Mouse (Mus musculus) liver, adult 2 months (tissue): Measurements from ENCODE around the gene Tmcc2. TPM values are rescaled to one million over a fixed set of nuclear protein-coding genes. Genes with fewer than 3 reads are reported as not detected.

ENCODE experiments used
- DNase-seq: peaks from one replicate; pipeline ENCODE4 v3.0.0-alpha.2; 2011; ENCODE audit warnings: low read depth, low spot score; ENCODE audit errors: extremely low read depth
- H3K27ac ChIP-seq: fragments of 200-500 bp; replicated peaks from 2 replicates; pipeline ENCODE4 v1.5.1; 2012; ENCODE audit warnings: low read depth, mild to moderate bottlenecking, control low read depth, inconsistent platforms, low read length; ENCODE audit not compliant: insufficient read depth
- H3K27me3 ChIP-seq: fragments of 200-500 bp; 2 replicates; pipeline ENCODE4 v1.6.1; 2012; ENCODE audit warnings: mild to moderate bottlenecking, moderate library complexity, low read length, inconsistent platforms; ENCODE audit not compliant: control insufficient read depth, insufficient read depth
- H3K36me3 ChIP-seq: fragments of 200-500 bp; 2 replicates; pipeline ENCODE4 v1.6.1; 2012; ENCODE audit warnings: low read length, inconsistent platforms; ENCODE audit not compliant: control insufficient read depth, insufficient read depth
- H3K4me1 ChIP-seq: fragments of 200-500 bp; 2 replicates; pipeline ENCODE4 v1.6.1; 2011; ENCODE audit warnings: low read length; ENCODE audit not compliant: control insufficient read depth, insufficient read depth
- H3K4me3 ChIP-seq: fragments of 200-500 bp; 2 replicates; pipeline ENCODE4 v1.5.1; 2011; ENCODE audit warnings: low read depth, mild to moderate bottlenecking, control low read depth, low read length, moderate library complexity; ENCODE audit not compliant: insufficient read depth
- H3K79me2 ChIP-seq: fragments of 200-500 bp; 2 replicates; pipeline ENCODE4 v1.6.1; 2012; ENCODE audit warnings: inconsistent platforms, mild to moderate bottlenecking, low read length, moderate library complexity; ENCODE audit not compliant: control insufficient read depth, insufficient read depth
- H3K9ac ChIP-seq: fragments of 200-500 bp; 2 replicates; pipeline ENCODE4 v1.6.1; 2012; ENCODE audit warnings: low read depth, mild to moderate bottlenecking, control low read depth, inconsistent platforms, low read length
- CTCF ChIP-seq: fragments of 200-500 bp; IDR thresholded peaks from 2 replicates; pipeline ENCODE4 v1.5.1; 2011; ENCODE audit warnings: low read depth, low read length, control low read depth
- POLR2A ChIP-seq: fragments of 200-500 bp; IDR thresholded peaks from 2 replicates; pipeline ENCODE4 v1.6.1; 2011; ENCODE audit warnings: low read length, control low read depth; ENCODE audit not compliant: insufficient read depth; ENCODE audit errors: extremely low read depth
- WGBS: fragments of 180-500 bp; shearing (Covaris S2); methylation state at CpG from one replicate; pipeline ENCODE4 v1.1.7; 2018; 5-methylcytosine and 5-hydroxymethylcytosine counted together
- polyA plus RNA-seq: library from polyadenylated mRNA; depleted of rRNA; stranded (reverse); fragments of >200 nt; gene quantifications from 2 replicates; pipeline ENCODE4 v1.2.3, GENCODE M21; 2012
- total RNA-seq: library from RNA; depleted of rRNA; stranded (reverse); fragments of >200 nt; gene quantifications from 2 replicates; pipeline ENCODE4 v1.2.3, GENCODE M21; 2014

Tmcc2 gene
- total and polyA plus RNA-seq, 2 experiments: 1.6 to 2.5 TPM

- Histone ChIP-seq H3K27ac (peak overlapping the region; percentile 92), H3K27me3 (no peaks in the 10 kb centered on the region), H3K36me3 (peaks cover 5% of the 10 kb centered on the region), H3K79me2 (peaks cover 28% of the 10 kb centered on the region; the same call in 1 of the 2 replicates), H3K4me3 (no peak overlapping the region), H3K4me1 (peaks cover 37% of the 10 kb centered on the region), H3K9ac (no peak overlapping the region)
- TF ChIP-seq POLR2A (no peak), CTCF (no peak)
- 16% methylated on average over 5 of the region's 5 CpGs for WGBS
- DNase-seq: peak; percentile 79
Measured at GRCm38 (mm10) chr1:132319242-132319641, 71.8 kb downstream of the Tmcc2 start.

GRCm38 (mm10) chr1:132317894-132318863, 72.9 kb downstream of the Tmcc2 start:
- Histone ChIP-seq H3K9ac (peak overlapping the region; percentile 41), H3K36me3 (peaks cover 4% of the 10 kb centered on the region; the same call in 1 of the 2 replicates), H3K27ac (peak overlapping the region; percentile 92), H3K79me2 (peaks cover 28% of the 10 kb centered on the region; the same call in 1 of the 2 replicates), H3K4me1 (peaks cover 37% of the 10 kb centered on the region), H3K27me3 (no peaks in the 10 kb centered on the region), H3K4me3 (peak overlapping the region; percentile 29)
- TF ChIP-seq CTCF (no peak), POLR2A (no peak)
- DNase-seq: peak; percentile 67
- WGBS: 12% methylated on average over 8 of the region's 8 CpGs

GRCm38 (mm10) chr1:132317413-132317812, 73.7 kb downstream of the Tmcc2 start:
- peak; percentile 88 for DNase-seq
- H3K27me3 ChIP-seq: no peaks in the 10 kb centered on the region

GRCm38 (mm10) chr1:132316625-132316994, 74.5 kb downstream of the Tmcc2 start:
- Histone ChIP-seq H3K36me3 (0 out of 2 replicates have a peak, but pooled peaks cover 2% of the 10 kb centered on the region), H3K27ac (peak overlapping the region; percentile 92), H3K4me1 (peaks cover 29% of the 10 kb centered on the region), H3K9ac (peak overlapping the region; percentile 89), H3K27me3 (no peaks in the 10 kb centered on the region), H3K4me3 (peak overlapping the region; percentile 90), H3K79me2 (peaks cover 18% of the 10 kb centered on the region; the same call in 1 of the 2 replicates)
- 4% methylated on average over 7 of the region's 7 CpGs for WGBS
- TF ChIP-seq POLR2A (no peak), CTCF (no peak)
- DNase-seq: no peak

More at GRCm38 (mm10) chr1:132317413-132317812, 73.7 kb downstream of the Tmcc2 start:
- H3K79me2 ChIP-seq: peaks cover 23% of the 10 kb centered on the region; the same call in 1 of the 2 replicates
- WGBS: 7% methylated on average over 4 of the region's 4 CpGs
- H3K4me1 ChIP-seq: peaks cover 33% of the 10 kb centered on the region
- peak overlapping the region; percentile 92 for H3K27ac ChIP-seq
- peak overlapping the region; percentile 69; the same call in 1 of the 2 replicates for H3K9ac ChIP-seq
- TF ChIP-seq CTCF (no peak), POLR2A (no peak)
- H3K4me3 ChIP-seq: peak overlapping the region; percentile 90
- H3K36me3 ChIP-seq: peaks cover 2% of the 10 kb centered on the region; the same call in 1 of the 2 replicates

DNA sequence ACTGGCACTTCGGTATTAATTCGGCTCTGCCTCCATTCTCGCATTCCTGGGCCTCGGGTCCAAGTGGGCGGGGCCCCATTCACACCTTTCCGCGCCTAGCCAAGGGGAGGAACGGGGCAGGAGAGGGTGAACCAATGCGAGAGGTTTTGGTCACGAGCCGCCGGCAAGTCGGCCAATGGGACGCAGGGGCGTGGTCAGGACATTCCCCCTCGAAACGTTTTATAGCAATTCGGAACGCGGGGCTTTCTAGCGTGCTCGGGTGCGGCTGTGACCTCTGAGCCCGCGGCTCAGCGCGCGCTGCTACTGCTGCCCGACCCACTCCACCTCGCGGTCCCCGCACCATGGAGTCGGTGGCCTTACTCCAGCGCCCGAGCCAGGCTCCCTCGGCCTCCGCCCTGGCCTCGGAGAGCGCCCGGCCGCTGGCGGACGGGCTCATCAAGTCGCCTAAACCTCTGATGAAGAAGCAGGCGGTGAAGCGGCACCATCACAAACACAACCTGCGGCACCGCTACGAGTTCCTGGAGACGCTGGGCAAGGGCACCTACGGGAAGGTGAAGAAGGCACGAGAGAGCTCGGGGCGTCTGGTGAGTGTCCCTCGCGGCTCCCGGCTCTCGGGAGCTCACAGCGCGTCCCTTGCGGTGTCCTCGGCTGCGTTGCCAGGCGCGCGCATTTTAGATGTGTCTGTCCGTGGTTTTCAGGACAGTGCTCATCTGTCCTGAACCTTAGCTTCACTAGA, 75.0 kb downstream of the Tmcc2 start, which contains the start of gene Nuak2:
Nuak2 (plus strand) TSS at position 238 of the 736 bp plus-strand sequence.
- Histone ChIP-seq H3K27me3 (no peaks in the 10 kb centered on the region), H3K4me3 (peak within 1 kb of the TSS; percentile 90), H3K36me3 (0 out of 2 replicates have a peak, but pooled peaks cover 2% of the 10 kb centered on the region), H3K79me2 (peaks cover 14% of the 10 kb centered on the region; the same call in 1 of the 2 replicates), H3K9ac (peak within 1 kb of the TSS; percentile 89), H3K27ac (peak within 1 kb of the TSS; percentile 92), H3K4me1 (peaks cover 24% of the 10 kb centered on the region)
- WGBS: under 1% methylated on average over 67 of the region's 67 CpGs
- peak; percentile 90 for DNase-seq
- TF ChIP-seq POLR2A (peak; percentile 93), CTCF (no peak)
